Mouse (Mus musculus): ENCODE results near the gene Fkbp9. TPM values are rescaled to one million over a fixed set of nuclear protein-coding genes. Genes with fewer than 3 reads are reported as not detected.

The Fkbp9 gene
- total RNA-seq, 1 experiment: 204 TPM

GRCm38 (mm10) chr6:56797311-56798151 is 34.3 kb upstream of the Fkbp9 start, which contains the start of gene Kbtbd2:
Gene Kbtbd2, minus strand, starts transcription at chr6:56797813.
- H3K4me1 ChIP-seq (ENCODE audit: control insufficient read depth in 2 of 2, insufficient read depth in 2 of 2, low read length in 2 of 2, poor library complexity in 1 of 2): peaks cover 3 to 4% of the 10 kb centered on the region in 2 experiments; a peak in 3 of 4 replicates
- peak within 1 kb of the TSS; percentile 98 for H3K27ac ChIP-seq (ENCODE audit: insufficient read depth, low read depth, low read length, poor library complexity, severe bottlenecking)
- H3K36me3 ChIP-seq (ENCODE audit: control insufficient read depth, insufficient read depth, low read length, poor library complexity, severe bottlenecking): no peaks in the 10 kb centered on the region
- H3K4me3 ChIP-seq (ENCODE audit: insufficient read depth in 1 of 2, low read depth in 1 of 2, low read length in 2 of 2, poor library complexity in 1 of 2, severe bottlenecking in 1 of 2): peak within 1 kb of the TSS; percentile 89 to 97
- TF ChIP-seq HCFC1 (IDR thresholded peaks at IDR 0.05; ENCODE audit: borderline replicate concordance, insufficient read depth, low read length) (0 out of 2 replicates have a peak, but pooled peaks have one; percentile 33), CHD2 (IDR thresholded peaks at IDR 0.05; ENCODE audit: low read depth, low read length) (no peak)
- DNase-seq (ENCODE audit: low read depth, low spot score): peak; percentile 88
- no peaks in the 10 kb centered on the region for H3K9me3 ChIP-seq (ENCODE audit: control insufficient read depth, insufficient read depth, low read depth, low read length)
- peak within 1 kb of the TSS; percentile 98 for H3K9ac ChIP-seq (ENCODE audit: insufficient read depth, low read depth, low read length, poor library complexity, severe bottlenecking)
- in situ Hi-C loops (cut with MboI; ENCODE audit: low sequenced_read_pairs in 2 of 2, unreplicated experiment in 2 of 2): no loop called here

- DNase-seq (ENCODE audit: low read depth, low spot score): no peak
- no peaks in the 10 kb centered on the region for H3K36me3 ChIP-seq (ENCODE audit: control insufficient read depth, insufficient read depth, low read length, poor library complexity, severe bottlenecking)
- H3K4me3 ChIP-seq (ENCODE audit: insufficient read depth in 1 of 2, low read depth in 1 of 2, low read length in 2 of 2, poor library complexity in 1 of 2, severe bottlenecking in 1 of 2): peak overlapping the region; percentile 89 to 97
- no peak for TF ChIP-seq MAFK (IDR thresholded peaks at IDR 0.05; ENCODE audit: insufficient read depth, low read depth, low read length)
- TF ChIP-seq HCFC1 (IDR thresholded peaks at IDR 0.05; ENCODE audit: borderline replicate concordance, insufficient read depth, low read length): no peak
- TF ChIP-seq ZC3H11A (IDR thresholded peaks at IDR 0.05; ENCODE audit: borderline replicate concordance, low read depth, low read length): no peak
- TF ChIP-seq CHD2 (IDR thresholded peaks at IDR 0.05; ENCODE audit: low read depth, low read length): no peak
- TF ChIP-seq ZNF384 (IDR thresholded peaks at IDR 0.05; ENCODE audit: low read depth, low read length): no peak
- peaks cover 3 to 4% of the 10 kb centered on the region in 2 experiments; a peak in 3 of 4 replicates for H3K4me1 ChIP-seq (ENCODE audit: control insufficient read depth in 2 of 2, insufficient read depth in 2 of 2, low read length in 2 of 2, poor library complexity in 1 of 2)
- H3K9me3 ChIP-seq (ENCODE audit: control insufficient read depth, insufficient read depth, low read depth, low read length): no peaks in the 10 kb centered on the region
- peak overlapping the region; percentile 98 for H3K27ac ChIP-seq (ENCODE audit: insufficient read depth, low read depth, low read length, poor library complexity, severe bottlenecking)
- in situ Hi-C loops (cut with MboI; ENCODE audit: low sequenced_read_pairs in 2 of 2, unreplicated experiment in 2 of 2): no loop called here
- peak overlapping the region; percentile 98 for H3K9ac ChIP-seq (ENCODE audit: insufficient read depth, low read depth, low read length, poor library complexity, severe bottlenecking)
These were observed 33.8 kb upstream of the Fkbp9 start for GRCm38 (mm10) chr6:56798152-56798465.

GRCm38 (mm10) chr6:56805026-56805425 is 26.8 kb upstream of the Fkbp9 start:
- no peaks in the 10 kb centered on the region for H3K9me3 ChIP-seq (ENCODE audit: control insufficient read depth, insufficient read depth, low read depth, low read length)
- no peak overlapping the region for H3K4me3 ChIP-seq (ENCODE audit: insufficient read depth in 1 of 2, low read depth in 1 of 2, low read length in 2 of 2, poor library complexity in 1 of 2, severe bottlenecking in 1 of 2)
- in situ Hi-C loops (cut with MboI; ENCODE audit: low sequenced_read_pairs in 2 of 2, unreplicated experiment in 2 of 2): loop anchor here in 1 of 2 experiments (10.0 to 25.0 kb wide), 2 partner anchors 100 to 732 kb away; partner anchors contain the start of gene Ppm1k
- H3K4me1 ChIP-seq (ENCODE audit: control insufficient read depth in 2 of 2, insufficient read depth in 2 of 2, low read length in 2 of 2, poor library complexity in 1 of 2): no peaks in the 10 kb centered on the region
- H3K9ac ChIP-seq (ENCODE audit: insufficient read depth, low read depth, low read length, poor library complexity, severe bottlenecking): no peak overlapping the region
- DNase-seq (ENCODE audit: low read depth, low spot score): no peak
- no peak for TF ChIP-seq CHD2 (IDR thresholded peaks at IDR 0.05; ENCODE audit: low read depth, low read length)
- TF ChIP-seq ZC3H11A (IDR thresholded peaks at IDR 0.05; ENCODE audit: borderline replicate concordance, low read depth, low read length): no peak
- no peak for TF ChIP-seq HCFC1 (IDR thresholded peaks at IDR 0.05; ENCODE audit: borderline replicate concordance, insufficient read depth, low read length)
- no peak for TF ChIP-seq MAFK (IDR thresholded peaks at IDR 0.05; ENCODE audit: insufficient read depth, low read depth, low read length)
- no peak for TF ChIP-seq ZNF384 (IDR thresholded peaks at IDR 0.05; ENCODE audit: low read depth, low read length)
- H3K27ac ChIP-seq (ENCODE audit: insufficient read depth, low read depth, low read length, poor library complexity, severe bottlenecking): no peak overlapping the region
- no peaks in the 10 kb centered on the region for H3K36me3 ChIP-seq (ENCODE audit: control insufficient read depth, insufficient read depth, low read length, poor library complexity, severe bottlenecking)

GRCm38 (mm10) chr6:56806195-56806594 is 25.7 kb upstream of the Fkbp9 start:
- in situ Hi-C loops (cut with MboI; ENCODE audit: low sequenced_read_pairs in 2 of 2, unreplicated experiment in 2 of 2): loop anchor here in 1 of 2 experiments (10.0 to 25.0 kb wide), 2 partner anchors 99 to 731 kb away; partner anchors contain the start of gene Ppm1k
- Histone ChIP-seq H3K4me3 (ENCODE audit: insufficient read depth in 1 of 2, low read depth in 1 of 2, low read length in 2 of 2, poor library complexity in 1 of 2, severe bottlenecking in 1 of 2) (no peak overlapping the region), H3K36me3 (ENCODE audit: control insufficient read depth, insufficient read depth, low read length, poor library complexity, severe bottlenecking) (no peaks in the 10 kb centered on the region), H3K4me1 (ENCODE audit: control insufficient read depth in 2 of 2, insufficient read depth in 2 of 2, low read length in 2 of 2, poor library complexity in 1 of 2) (no peaks in the 10 kb centered on the region), H3K27ac (ENCODE audit: insufficient read depth, low read depth, low read length, poor library complexity, severe bottlenecking) (no peak overlapping the region), H3K9me3 (ENCODE audit: control insufficient read depth, insufficient read depth, low read depth, low read length) (no peaks in the 10 kb centered on the region), H3K9ac (ENCODE audit: insufficient read depth, low read depth, low read length, poor library complexity, severe bottlenecking) (no peak overlapping the region)
- no peak for TF ChIP-seq ZC3H11A (IDR thresholded peaks at IDR 0.05; ENCODE audit: borderline replicate concordance, low read depth, low read length)
- no peak for TF ChIP-seq ZNF384 (IDR thresholded peaks at IDR 0.05; ENCODE audit: low read depth, low read length)
- TF ChIP-seq CHD2 (IDR thresholded peaks at IDR 0.05; ENCODE audit: low read depth, low read length): no peak
- TF ChIP-seq MAFK (IDR thresholded peaks at IDR 0.05; ENCODE audit: insufficient read depth, low read depth, low read length): no peak
- no peak for TF ChIP-seq HCFC1 (IDR thresholded peaks at IDR 0.05; ENCODE audit: borderline replicate concordance, insufficient read depth, low read length)
- DNase-seq (ENCODE audit: low read depth, low spot score): no peak

All from ES-E14 (cell line).